Mouse (Mus musculus) hindbrain, embryonic 11.5 days (tissue): ENCODE results near the gene Psmg1. TPM values are rescaled to one million over a fixed set of nuclear protein-coding genes. Genes with fewer than 3 reads are reported as not detected.
A peak's percentile ranks its signal among the peaks of the same experiment; 100 is the strongest.

Experiments
- ATAC-seq: fragments of 200-750 bp; cut with Nextera tagmentation; 2 replicates; pipeline ENCODE4 v1.8.0; 2017; ENCODE audit warnings: mild to moderate bottlenecking, moderate TSS enrichment, moderate library complexity; ENCODE audit not compliant: low FRiP score
- DNase-seq: peaks from one replicate; pipeline ENCODE4 v3.0.0-alpha.2; 2015; ENCODE audit warnings: low spot score
- H3K27ac ChIP-seq: fragments of 300-500 bp; sonication (generic); 2 replicates; pipeline ENCODE4 v1.5.1; 2014; ENCODE audit warnings: mild to moderate bottlenecking, low read depth, low read length
- H3K27me3 ChIP-seq: fragments of 300-500 bp; sonication (generic); 2 replicates; pipeline ENCODE4 v1.6.1; 2014; ENCODE audit warnings: mild to moderate bottlenecking, low read length, moderate library complexity, mixed read lengths; ENCODE audit not compliant: control insufficient read depth, insufficient read depth
- H3K36me3 ChIP-seq: fragments of 300-500 bp; sonication (generic); 2 replicates; pipeline ENCODE4 v1.6.1; 2014; ENCODE audit warnings: mild to moderate bottlenecking, low read length, moderate library complexity, mixed read lengths; ENCODE audit not compliant: control insufficient read depth, insufficient read depth
- H3K4me1 ChIP-seq: fragments of 300-500 bp; sonication (generic); replicated peaks from 2 replicates; pipeline ENCODE4 v1.6.1; 2014; ENCODE audit warnings: low read length, mixed read lengths; ENCODE audit not compliant: control insufficient read depth, insufficient read depth
- H3K4me2 ChIP-seq: fragments of 300-500 bp; sonication (generic); replicated peaks from 2 replicates; pipeline ENCODE4 v1.6.1; 2014; ENCODE audit warnings: mild to moderate bottlenecking, low read depth, low read length
- H3K4me3 ChIP-seq: fragments of 300-500 bp; sonication (generic); 2 replicates; pipeline ENCODE4 v1.5.1; 2014; ENCODE audit warnings: low read depth, low read length
- H3K9ac ChIP-seq: fragments of 300-500 bp; sonication (generic); 2 replicates; pipeline ENCODE4 v1.6.1; 2014; ENCODE audit warnings: low read depth, low read length
- H3K9me3 ChIP-seq: fragments of 300-500 bp; sonication (generic); 2 replicates; pipeline ENCODE4 v1.6.1; 2016; ENCODE audit warnings: low read length; ENCODE audit not compliant: control insufficient read depth
- WGBS: fragments of 180-500 bp; shearing (Covaris S2); extraction: QIAGEN DNeasy Blood & Tissue Kit; methylation state at CpG from one replicate; pipeline ENCODE4 v1.1.7; 2014; 5-methylcytosine and 5-hydroxymethylcytosine counted together
- polyA plus RNA-seq: library from polyadenylated mRNA; unstranded; fragments of >200 nt; fragmentation: Nextera tagmentation; extraction: Ambion mirVana; gene quantifications from 2 replicates; pipeline ENCODE4 v1.2.1, GENCODE M21; 2014

Gene Psmg1
- polyA plus RNA-seq, 1 experiment from 2014 or later = 90.0 TPM

DNA sequence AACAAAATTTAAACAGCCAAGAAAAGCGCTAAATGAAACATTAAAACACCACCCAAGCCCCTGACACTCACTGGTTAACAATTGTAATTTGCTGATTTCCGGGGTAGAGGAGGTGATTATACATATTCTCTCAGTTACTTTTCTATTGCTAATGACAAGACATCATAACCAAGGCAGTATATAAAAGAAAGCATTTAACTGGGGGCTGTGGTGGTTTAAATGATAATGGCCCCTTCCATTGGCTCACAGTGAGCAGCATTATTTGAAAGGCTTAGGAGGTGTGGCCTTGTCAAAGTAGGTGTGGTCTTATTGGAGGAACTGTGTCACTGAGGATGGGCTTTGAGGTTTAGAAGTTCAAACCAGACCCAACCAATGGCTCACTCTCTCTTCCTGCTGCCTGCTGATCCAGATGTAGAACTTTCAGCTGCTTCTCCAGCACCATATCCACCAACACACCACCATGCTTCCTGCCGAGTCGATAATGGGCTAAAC lies 37.6 kb downstream of the Psmg1 start:
- Histone ChIP-seq H3K4me2 (no peak overlapping the region), H3K27ac (no peak overlapping the region), H3K9ac (no peak overlapping the region), H3K4me3 (no peak overlapping the region), H3K9me3 (no peaks in the 10 kb centered on the region), H3K27me3 (no peaks in the 10 kb centered on the region), H3K4me1 (no peaks in the 10 kb centered on the region), H3K36me3 (no peaks in the 10 kb centered on the region)
- no peak for DNase-seq
- no peak for ATAC-seq
- 89% methylated on average over 4 of the region's 4 CpGs for WGBS

GRCm38 (mm10) chr16:95951471-95951870 lies 39.3 kb downstream of the Psmg1 start:
- Histone ChIP-seq H3K27me3 (no peaks in the 10 kb centered on the region), H3K9me3 (no peaks in the 10 kb centered on the region), H3K4me2 (no peak overlapping the region), H3K4me1 (no peaks in the 10 kb centered on the region), H3K9ac (no peak overlapping the region), H3K27ac (no peak overlapping the region), H3K4me3 (no peak overlapping the region), H3K36me3 (no peaks in the 10 kb centered on the region)
- WGBS = 100% methylated on average over 2 of the region's 2 CpGs
- no peak for ATAC-seq
- no peak for DNase-seq

DNA sequence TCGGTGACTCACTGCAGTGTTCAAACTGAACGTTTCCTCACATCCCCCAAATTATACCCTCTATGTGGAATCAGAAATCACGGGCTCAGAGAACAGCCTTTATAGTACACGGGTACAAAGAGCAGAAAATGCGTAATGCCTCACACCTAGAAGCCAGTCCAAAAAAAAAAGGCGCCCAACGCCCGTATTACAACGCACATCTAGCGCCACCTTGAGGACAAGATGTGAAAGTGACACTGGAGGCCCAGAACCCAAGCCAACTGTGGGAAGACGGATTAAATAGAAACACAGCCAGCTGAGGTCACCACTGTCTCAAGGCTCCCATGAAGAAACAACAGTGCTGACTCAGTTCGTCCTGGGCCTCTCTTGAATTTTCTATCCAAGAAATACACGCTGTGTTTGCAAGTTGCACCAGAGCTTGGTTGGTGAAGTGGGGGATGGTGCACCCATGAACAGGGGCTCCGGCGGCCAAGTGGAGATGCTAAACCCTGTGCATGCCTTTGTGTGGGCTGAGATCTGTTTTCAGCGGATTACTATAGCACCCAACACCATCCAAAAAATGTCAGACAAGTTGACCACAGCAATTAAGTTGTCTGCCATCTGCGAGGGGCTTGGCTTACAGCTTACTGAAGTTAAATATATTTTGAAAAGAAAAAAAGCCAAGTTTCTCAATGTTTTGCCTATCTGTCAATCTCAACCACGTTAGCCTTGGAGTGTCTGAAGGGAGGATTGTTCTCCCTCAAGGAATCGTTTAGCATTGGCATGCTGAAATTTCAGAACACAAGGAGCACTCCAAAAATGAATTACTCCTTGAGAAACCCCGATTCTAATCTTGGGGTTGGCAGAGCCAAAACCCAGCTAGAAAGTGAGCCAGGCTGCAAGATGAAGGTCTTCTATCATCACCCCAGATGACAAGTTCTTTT lies 45.1 kb downstream of the Psmg1 start:
- H3K9ac ChIP-seq = no peak overlapping the region
- WGBS = 35% methylated on average over 20 of the region's 20 CpGs
- DNase-seq = peak; percentile 88

DNA sequence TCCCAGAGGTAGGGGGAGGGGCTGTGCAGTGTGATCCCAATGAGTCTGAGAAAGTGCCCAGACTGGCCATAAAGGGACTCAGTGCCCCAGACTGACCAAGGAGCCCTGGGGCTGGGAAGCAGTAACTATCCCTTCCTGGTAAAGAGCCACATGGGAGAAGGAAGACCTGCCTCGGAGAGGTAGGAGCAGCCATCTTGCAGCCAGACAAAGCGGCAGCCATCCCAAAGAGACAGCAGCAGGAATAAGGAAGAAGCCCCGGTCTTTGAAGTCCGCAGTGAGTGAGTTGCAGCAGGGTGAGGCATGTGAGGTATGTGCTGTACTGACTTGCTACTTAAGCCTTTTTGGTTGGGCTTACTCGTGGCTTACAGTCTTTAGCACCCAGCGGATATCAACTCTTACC lies 47.6 kb downstream of the Psmg1 start:
- no peak overlapping the region for H3K4me3 ChIP-seq
- no peak for DNase-seq
- H3K9me3 ChIP-seq = no peaks in the 10 kb centered on the region
- 79% methylated on average over 6 of the region's 6 CpGs for WGBS
- H3K27ac ChIP-seq = no peak overlapping the region
- ATAC-seq = no peak
- H3K4me1 ChIP-seq = no peaks in the 10 kb centered on the region
- no peak overlapping the region for H3K9ac ChIP-seq
- no peaks in the 10 kb centered on the region for H3K27me3 ChIP-seq
- no peak overlapping the region for H3K4me2 ChIP-seq
- H3K36me3 ChIP-seq = no peaks in the 10 kb centered on the region

More for the DNA sequence above, 45.1 kb downstream of the Psmg1 start:
- H3K36me3 ChIP-seq = no peaks in the 10 kb centered on the region
- H3K9me3 ChIP-seq = no peaks in the 10 kb centered on the region
- no peaks in the 10 kb centered on the region for H3K4me1 ChIP-seq
- ATAC-seq = no peak
- H3K4me2 ChIP-seq = no peak overlapping the region
- no peak overlapping the region for H3K4me3 ChIP-seq
- no peaks in the 10 kb centered on the region for H3K27me3 ChIP-seq
- H3K27ac ChIP-seq = no peak overlapping the region

DNA sequence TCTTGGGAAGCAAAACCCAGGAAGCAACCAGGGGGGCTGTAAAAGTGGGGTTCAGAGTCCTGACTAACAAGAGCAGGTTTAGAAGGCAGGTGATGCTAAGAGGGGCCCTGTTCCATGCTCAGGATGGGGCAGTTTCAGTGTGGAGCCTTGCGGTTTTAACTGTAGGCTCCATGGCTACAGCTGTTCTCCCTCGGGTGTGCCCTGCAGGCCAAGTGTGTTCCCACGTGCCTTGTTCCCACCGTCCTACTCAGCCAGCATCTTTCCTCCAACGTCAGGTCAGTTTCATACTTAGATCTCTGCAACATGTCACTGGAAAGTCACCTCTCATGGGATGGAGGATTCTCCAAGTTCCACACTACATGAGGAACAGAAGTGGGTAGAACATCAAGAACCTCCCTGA lies 49.2 kb downstream of the Psmg1 start:
- Histone ChIP-seq H3K4me2 (no peak overlapping the region), H3K27ac (no peak overlapping the region), H3K9ac (no peak overlapping the region), H3K4me3 (no peak overlapping the region), H3K4me1 (no peaks in the 10 kb centered on the region), H3K27me3 (no peaks in the 10 kb centered on the region), H3K9me3 (no peaks in the 10 kb centered on the region), H3K36me3 (no peaks in the 10 kb centered on the region)
- ATAC-seq (no peak), DNase-seq (no peak)
- WGBS = 89% methylated on average over 5 of the region's 5 CpGs

DNA sequence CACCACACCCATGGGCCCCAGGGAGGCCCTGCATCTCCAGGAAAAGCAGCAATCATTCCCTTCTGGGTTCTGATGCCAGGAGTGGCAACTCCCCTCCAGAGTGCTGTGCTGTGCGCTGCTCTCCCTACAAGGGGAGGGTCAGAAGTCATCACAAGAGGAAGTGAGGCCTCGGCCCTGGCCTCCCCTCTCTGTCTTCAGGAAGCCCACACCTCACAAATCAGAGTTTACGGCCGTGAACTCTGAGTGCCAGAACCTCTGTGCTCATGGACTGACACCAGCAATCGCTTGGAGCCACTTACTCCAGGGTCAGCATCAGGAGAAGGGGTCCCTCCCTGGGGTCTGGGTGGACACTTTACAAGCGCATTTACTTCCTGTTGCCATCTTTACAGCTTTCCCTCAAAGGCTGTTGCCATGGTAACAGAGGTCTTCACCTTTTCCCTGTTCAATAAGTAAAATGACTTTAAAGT lies 55.2 kb downstream of the Psmg1 start:
- Histone ChIP-seq H3K4me1 (no peaks in the 10 kb centered on the region), H3K27me3 (no peaks in the 10 kb centered on the region), H3K4me3 (no peak overlapping the region), H3K9me3 (no peaks in the 10 kb centered on the region), H3K36me3 (no peaks in the 10 kb centered on the region), H3K4me2 (no peak overlapping the region), H3K9ac (no peak overlapping the region), H3K27ac (no peak overlapping the region)
- no peak for DNase-seq
- WGBS = 53% methylated on average over 6 of the region's 6 CpGs
- no peak for ATAC-seq

DNA sequence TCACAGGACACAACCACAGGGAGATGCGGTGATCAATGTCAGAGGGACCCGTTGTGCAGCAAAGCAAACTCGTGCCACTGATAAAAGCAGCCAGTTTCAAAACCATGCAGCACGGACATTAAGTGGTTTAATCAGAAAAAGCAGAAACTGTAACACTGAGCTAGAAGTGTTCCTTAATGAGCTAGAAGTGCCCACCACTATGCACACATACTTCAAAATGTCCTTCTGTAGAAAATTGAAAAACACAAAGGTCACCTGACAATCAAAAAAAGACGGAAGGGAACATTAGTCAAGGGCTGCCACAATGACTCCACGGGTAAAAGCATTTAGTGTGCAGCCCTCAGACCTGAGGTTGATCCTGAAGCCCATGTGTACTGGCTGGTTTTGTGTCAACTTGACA lies 57.9 kb downstream of the Psmg1 start:
- ATAC-seq (no peak), DNase-seq (no peak)
- H3K36me3 ChIP-seq = no peaks in the 10 kb centered on the region
- H3K9ac ChIP-seq = no peak overlapping the region
- H3K4me2 ChIP-seq = no peak overlapping the region
- H3K27ac ChIP-seq = no peak overlapping the region
- H3K4me3 ChIP-seq = no peak overlapping the region
- H3K27me3 ChIP-seq = no peaks in the 10 kb centered on the region
- no peaks in the 10 kb centered on the region for H3K4me1 ChIP-seq
- whole genome bisulfite sequencing = 85% methylated on average over 6 of the region's 6 CpGs
- no peaks in the 10 kb centered on the region for H3K9me3 ChIP-seq

DNA sequence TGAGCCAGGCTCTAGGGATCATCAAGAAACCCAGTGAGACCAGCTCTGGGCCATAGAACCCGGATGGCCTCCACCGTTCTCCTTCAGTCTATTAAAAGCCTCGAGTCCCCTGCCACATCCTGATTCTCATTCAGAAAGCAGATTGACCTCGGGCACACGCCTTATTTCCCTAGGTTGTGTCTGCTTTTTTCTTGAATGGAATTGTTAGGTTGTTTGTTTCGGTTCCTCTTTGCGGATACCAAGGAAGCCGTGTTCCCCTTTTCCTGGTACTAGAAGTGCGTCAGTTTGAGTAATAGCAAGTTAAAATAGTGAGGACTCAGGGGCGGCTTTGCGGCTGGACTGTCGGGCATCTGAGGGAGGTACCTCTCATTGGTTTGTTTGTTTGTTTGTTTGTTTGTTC lies 59.3 kb downstream of the Psmg1 start:
- Histone ChIP-seq H3K27ac (no peak overlapping the region), H3K4me2 (no peak overlapping the region), H3K36me3 (no peaks in the 10 kb centered on the region), H3K4me1 (no peaks in the 10 kb centered on the region), H3K27me3 (no peaks in the 10 kb centered on the region), H3K9ac (no peak overlapping the region), H3K9me3 (no peaks in the 10 kb centered on the region), H3K4me3 (no peak overlapping the region)
- WGBS = 88% methylated on average over 12 of the region's 12 CpGs
- ATAC-seq (no peak), DNase-seq (no peak)
